Mouse (Mus musculus) left cerebral cortex, adult 9 months (tissue): ENCODE measurements around the gene Son.

ENCODE experiments used
- DNase-seq, 2 experiments: peaks; one replicate each; pipeline ENCODE4 v3.0.0; 2022; ENCODE audit warnings: low spot score in 2 of 2

Son gene

DNA sequence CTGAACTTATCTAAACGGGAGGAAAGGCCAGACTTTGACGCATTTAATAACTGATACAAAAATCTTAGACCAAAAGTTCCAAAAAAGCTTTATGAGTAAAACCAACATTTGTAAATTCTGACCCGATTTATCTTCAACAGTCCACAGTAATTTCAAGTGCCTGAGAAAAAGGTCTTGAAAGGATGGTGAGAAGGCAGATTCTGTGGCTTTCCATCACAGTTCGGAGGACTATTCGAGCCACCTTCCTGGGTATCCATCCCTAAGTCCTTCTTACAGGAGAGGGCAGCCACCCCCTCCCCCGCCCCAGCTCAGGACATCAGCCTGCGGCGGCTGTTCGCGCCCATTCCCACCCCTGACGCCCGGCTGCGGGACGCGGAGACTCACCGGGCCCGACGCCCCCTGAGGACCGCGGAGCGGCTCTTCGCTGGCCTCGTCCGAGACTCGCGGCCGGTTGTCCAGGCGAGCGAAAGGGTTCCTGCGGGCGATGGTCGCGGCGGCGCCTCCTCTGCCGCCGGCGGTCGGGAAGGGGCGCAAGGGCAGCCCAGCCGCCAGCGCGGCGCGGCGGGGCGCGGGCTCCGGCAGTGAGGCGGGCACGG lies 40.8 kb downstream of the Son start:
- no peak for DNase-seq

DNA sequence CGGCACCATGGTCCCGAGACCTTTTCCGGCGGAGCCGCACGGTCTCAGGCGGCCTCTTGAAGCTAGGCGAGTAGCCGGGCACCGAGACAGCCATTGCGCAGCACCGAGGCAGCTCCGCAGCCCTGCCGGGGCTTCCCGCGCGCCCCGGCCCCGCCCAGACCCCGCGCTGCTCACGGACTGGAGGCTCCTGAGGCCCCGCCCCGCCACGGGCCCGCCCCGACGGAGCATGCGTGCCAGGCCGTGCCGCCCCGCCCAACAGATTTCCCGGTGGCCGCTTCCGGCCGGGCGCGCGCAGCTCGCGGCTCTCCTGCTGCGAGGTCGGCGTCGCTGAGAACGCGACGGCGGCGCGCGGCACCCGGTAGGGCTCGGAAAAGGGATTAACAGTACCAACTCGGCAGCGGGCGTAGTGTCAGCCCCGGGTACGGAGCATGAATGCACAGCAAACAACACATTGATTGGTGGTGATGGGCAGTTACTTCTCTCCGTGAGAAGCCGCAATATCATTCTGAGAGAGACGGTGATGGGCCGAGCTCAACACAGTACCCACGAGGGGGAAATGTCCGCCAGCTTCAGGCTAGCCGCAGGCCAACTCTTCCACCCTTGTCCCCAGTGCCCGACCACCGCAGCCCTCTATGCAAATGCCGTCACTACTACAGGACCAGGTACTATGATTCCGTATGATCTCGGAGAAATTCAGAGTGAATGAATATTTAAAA lies 41.5 kb downstream of the Son start, which contains the start of gene Donson:
Donson (minus strand) TSS at position 152 of the 716 bp plus-strand sequence.
- peak; percentile 68 to 87 for DNase-seq

DNA sequence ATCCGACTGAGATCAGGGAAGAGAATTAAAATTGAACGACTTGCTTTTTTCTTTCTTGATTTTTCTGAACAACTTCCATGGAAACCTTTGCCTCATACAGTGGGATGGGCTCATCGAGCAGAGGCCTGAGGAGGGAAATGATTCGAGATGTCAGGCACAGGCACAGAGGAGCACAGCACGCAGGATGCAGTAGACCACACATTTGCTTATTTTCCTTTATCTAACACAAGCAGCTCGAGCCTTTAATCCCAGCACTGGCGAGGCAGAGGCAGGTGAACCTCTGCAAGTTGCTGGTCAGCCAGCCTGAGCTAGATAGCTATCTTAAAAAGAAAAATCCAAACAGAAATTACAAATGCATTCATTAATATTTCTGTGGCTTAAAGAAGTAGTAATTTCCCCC lies 42.5 kb downstream of the Son start:
- no peak for DNase-seq

DNA sequence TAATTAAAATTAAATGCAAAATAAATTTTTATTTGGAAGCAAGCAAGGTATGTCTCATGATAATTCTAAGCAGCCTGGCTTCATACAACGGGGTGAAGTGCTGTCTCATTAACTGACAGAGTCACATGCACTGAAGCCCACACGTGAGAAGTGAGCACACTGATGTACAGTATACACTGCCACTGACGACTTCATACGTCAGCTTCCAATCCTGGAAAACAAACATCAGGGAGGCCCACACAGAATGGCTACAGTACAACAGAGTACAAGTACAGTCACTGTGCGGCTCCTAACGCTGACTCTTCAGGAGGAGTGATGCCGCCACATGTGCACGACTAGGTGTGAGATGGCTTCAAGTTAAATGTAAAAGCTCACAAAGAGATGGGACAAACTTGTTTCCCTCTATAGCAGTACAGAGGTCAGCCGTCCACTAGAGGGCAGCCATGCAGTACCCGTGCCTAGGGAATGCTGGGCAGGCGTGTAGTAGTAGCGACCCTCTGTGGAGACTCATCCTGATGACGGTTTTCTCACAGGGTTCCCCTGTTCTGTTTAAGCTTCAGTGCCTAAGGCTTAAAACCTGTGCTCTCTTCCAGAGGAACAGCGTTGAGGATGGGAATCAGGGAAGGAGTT lies 47.3 kb downstream of the Son start:
- DNase-seq, result peak in 1 of 2 experiments; percentile 80

DNA sequence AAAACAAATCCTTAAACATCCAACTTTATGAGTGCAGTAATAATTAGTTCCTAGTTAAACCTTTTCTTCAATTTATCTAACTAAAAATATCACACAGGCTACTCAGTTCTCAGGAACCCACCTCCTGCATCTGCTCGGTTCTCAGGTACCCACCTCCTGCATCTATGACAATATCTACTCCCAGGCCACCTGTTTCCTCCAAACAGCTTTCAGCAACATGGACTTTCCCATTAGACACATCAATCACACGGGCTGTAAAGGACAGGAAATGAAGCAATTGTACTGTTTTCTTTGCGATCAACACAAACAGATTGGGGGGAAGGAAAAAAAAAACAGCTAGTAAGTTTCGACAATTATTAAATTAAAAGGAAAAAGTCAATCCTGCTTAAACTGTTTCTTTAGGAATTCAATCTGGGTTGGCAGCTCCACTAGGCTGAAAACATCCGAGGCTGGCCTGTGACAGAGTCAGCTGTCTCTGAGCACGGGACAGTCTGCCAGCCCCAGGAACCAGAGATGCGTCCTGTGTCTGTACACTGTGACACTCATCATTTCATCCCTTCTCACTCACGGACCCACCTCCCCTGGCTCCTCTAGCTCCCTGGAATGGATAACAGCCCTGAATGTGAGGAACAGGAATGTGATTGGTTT lies 47.9 kb downstream of the Son start:
- no peak for DNase-seq

DNA sequence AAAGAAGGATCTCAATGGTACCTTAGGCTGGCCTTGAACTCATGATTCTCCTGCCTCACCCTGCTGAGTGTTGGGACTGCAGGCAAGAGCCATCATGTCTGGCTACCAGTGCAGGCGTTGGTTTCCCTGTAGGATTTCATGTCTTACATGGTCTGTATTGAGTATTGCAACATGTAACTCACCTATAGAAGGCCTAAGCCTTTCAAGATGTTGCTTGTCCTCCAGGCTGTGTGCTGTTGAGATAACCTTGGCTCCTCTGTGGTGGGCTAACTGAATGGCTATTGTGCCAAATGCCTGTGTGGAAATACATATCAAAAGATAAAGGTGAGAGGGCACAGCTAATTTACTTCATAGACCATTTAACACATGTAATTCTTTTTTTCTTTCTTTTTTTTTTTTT lies 51.7 kb downstream of the Son start:
- DNase-seq, result no peak

DNA sequence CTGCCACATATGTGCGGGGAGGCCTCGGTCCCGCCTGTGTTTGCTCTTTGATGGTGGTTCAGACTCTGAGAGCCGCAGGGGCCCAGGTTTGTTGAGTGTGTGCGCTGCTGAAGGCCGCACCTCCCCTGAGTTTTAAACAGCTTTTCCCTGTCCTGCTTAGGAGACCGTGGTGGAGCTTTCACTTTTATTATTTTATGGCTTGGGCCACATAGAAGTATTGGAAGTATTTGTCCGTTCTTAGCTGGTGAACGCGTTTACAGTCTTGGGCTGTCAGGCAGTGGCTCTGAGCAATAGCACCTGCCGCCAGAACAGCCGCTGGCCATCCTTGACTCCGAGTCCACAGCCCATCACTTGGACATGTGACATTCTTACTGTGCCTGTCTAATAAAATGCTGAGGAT lies 54.6 kb downstream of the Son start:
- DNase-seq, result no peak

DNA sequence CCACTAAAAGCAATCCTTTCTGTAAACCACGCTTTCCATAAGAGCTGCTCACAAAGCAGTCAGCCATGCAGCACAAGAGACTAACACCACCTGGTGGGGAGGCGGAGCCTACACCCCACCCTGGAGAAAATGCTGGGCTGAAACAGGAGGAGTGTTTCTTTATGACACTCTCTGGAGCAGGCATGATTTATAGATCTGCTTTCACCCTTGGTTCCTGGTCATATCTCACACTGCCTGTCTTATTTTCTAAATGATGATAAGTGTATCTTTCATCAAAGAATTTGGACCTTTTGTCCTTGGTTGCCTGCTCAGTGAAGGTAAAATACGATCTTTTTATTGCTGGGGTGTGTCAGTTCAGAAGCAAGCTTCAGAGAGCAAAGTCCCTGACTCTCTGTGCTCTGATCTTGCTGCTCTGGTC lies 55.5 kb downstream of the Son start:
- no peak for DNase-seq

DNA sequence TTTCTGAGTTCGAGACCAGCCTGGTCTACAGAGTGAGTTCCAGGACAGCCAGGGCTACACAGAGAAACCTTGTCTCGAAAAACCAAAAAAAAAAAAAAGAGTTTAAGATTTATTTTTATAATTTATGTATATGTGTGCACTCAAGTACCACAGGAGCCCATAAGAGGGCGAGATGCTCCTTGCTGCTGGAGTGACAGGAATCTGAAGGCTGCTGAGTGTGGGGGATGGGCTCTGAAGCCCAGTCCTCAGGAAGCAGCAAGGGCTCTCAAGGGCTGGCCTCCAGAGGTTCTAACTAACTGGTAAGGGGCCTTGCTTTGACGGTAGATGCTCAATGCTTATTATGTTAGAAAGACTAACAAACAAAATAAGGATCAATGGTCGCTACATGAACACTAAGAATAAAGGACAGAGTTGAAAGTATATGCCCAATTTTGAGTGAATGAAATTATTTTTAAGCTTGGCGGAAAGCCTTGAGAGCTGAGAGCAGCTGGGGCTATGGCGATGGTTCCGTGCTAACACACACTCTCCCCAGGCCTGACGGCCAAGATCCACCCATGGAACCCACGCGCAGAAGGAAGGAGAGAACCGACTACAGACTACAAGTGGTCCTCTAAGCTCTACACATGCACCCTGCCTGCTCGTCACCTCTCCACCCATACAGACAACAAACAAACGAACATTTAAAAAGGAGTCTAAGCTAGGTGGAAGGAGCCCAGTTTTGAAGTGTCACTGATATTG lies 57.5 kb downstream of the Son start:
- DNase-seq, result peak in 1 of 2 experiments; percentile 39

DNA sequence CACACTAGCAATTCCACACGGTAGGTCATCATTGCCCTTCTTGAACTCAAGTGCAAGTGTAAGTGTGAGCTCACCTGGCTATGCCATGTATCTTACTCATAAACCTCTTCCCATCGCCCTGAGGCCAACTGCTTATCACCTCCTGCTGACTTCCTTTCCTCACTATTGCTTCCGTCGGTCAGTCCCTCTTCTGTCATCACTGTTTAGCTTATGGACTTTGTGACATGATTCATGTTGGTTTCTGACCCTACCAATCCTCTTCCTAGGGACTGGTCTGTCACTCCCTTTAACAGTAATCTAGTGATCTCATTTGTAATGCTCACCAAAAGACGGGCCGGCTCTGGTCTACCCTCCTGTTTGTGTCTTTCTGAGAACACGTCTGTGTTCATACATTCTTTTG lies 62.9 kb downstream of the Son start:
- no peak for DNase-seq

DNA sequence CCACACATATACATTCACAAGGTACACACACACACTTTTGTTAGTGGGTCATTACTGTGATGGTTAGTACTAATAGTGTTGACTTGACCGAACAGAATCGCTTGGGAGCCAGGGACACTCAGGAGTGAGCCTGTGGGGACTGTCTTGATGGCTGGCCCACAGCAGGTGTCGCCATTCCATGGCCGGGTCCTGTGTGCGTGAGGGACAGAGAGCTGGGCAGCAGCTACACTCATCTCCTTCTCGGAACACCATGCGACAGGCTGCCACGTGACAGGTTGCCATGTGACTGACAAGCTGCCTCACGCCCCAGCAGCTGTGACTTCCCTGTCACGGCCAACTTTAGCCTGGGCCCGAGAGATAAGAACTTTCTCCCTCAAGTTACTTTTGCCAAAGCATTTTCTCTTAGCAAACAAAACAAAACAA lies 69.6 kb downstream of the Son start:
- DNase-seq, result no peak

DNA sequence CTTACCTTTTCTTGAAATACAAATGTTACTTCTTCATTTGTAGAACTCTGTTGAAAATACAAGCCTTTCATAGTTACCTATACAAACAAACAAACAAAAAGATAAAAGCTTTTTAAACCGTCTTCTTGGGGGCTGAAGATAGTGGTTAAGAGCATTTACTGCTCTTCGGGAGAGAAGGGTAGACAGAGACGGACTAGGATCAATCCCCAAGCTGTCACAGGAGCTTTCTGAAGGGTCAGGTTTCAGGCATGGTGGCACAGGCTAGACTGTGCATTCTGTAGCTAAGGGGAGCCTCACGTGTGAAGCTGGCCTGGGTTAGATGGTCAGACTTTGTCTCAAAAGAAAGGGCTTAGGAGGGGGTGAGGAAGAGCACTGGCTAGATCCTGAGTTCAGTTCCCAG lies 70.1 kb downstream of the Son start:
- DNase-seq, result no peak

DNA sequence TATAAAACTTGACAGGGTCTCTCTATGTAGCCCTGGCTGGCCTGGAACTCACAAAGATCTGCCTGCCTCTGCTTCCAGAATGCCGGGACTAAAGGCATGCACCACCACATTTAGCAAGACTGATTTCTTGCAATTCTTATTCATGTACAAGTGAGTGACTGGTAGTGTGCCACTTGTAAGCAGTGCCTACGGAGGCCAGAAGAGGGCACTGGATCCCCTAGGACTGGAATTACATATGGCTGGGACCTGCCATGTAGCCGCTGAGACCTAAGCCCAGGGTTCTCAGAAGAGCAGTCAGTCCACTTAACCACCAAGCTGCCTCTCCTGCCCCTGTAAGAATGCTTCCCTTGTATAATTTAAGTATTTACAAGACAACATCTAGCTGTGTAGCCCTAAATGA lies 76.9 kb downstream of the Son start:
- peak in 1 of 2 experiments; percentile 55 for DNase-seq

DNA sequence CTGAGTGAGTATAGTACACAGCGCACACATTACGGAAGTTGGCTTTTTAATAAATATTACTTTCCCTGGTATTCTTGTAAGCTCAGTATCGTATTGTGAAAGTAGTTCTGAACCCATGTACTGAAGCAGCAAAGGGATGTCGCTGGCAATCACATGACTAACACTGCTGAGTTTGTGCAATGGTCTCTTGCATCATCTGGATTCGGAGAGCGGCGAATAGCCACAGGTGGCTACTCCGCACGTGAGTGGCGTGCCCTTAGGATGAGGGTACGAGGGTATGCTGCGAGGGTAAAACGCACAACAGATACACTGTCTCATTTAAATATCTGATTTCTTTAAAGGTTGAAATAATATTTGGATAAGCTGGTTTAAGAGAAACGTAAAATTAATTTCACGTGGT lies 80.1 kb downstream of the Son start:
- DNase-seq, result no peak

DNA sequence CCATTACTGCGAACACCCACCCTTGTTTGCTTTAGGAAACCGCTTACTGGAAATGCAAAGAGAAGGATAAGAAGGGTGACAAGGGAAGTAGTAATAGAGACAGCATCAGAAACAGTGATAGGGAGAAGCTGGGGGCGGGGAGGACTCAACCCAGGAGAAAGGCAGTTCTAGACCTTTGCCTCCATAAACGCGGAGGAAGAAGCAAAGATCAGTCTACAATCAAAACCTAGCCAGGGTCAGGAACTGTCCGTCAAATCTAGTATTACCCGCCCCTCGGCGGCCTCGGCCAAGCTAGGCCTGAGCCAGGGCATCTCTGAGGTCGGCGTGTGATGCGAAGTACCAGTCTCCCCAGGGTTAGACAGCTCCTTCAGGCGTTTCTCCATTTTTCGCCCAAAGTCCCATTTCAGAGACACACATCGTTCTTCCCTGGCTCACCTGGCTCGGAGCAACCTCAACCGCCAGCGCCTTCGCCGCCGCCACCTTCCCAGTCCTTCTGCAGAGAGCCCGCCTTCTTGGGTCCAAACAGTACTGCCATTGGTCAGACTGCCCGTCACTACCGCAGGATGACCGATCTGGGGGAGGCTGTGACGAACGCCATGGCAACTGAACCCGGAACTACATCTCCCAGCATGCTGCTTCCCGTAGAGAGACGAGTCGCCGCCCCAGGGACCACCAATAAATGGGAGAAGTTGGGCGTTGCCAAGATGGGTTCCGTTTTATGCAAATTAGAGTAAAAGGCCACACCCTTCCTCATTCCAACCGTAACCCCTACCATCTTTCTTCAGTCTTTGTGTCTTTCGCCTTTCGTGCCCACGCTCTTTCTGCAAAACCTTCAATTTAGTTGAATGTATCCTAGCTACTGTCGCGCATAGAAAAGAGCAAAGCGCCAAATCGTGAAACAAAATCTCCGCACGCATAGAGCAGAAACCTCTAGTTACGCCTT lies 81.1 kb downstream of the Son start, which contains the start of gene Cryzl1:
Cryzl1 (minus strand) TSS at position 853 of the 943 bp plus-strand sequence.
- DNase-seq, result peak; percentile 99
